Comparison of ENCODE assay signal across 30 mouse cellular contexts in genomic region chr10:114448116-114448515, GRCm38 (mm10).
DNase-seq lines count a peak whose midpoint lies in the region; ATAC-seq and TF ChIP-seq lines count a peak whose summit lies in the region.
"Had no signal": no experiment of that assay in that cellular context is flagged by ENCODE, and none has a peak within 500 bp of the region (broad histone marks: within the 10 kb centered on the region; RNA-seq: fewer than 3 reads in every experiment).

No protein-coding gene starts in this region.

- ATAC-seq in forebrain, embryonic 14.5 days: no peak
- ATAC-seq in forebrain, postnatal 0 days: no peak
- ATAC-seq in lung, embryonic 14.5 days (ENCODE audit: insufficient read depth): no peak
- ATAC-seq in liver, embryonic 11.5 days (replicated peaks; ENCODE audit: low FRiP score): no peak
- ATAC-seq: activated CD4-positive, CD25-positive, alpha-beta regulatory T cell, adult 4 months; forebrain, embryonic 16.5 days; inflammation-experienced regulatory T-cells, adult 6 months; liver, embryonic 12.5 days; liver, postnatal 0 days had no signal

- no peaks in the 10 kb centered on the region for H3K9me3 ChIP-seq in forebrain, embryonic 14.5 days (replicated peaks; ENCODE audit: control insufficient read depth, low read length)
- no peaks in the 10 kb centered on the region for H3K9me3 ChIP-seq in forebrain, postnatal 0 days (ENCODE audit: low read length)
- no peaks in the 10 kb centered on the region for H3K9me3 ChIP-seq in lung, embryonic 14.5 days (ENCODE audit: low read depth, low read length)
- no peaks in the 10 kb centered on the region for H3K9me3 ChIP-seq in liver, embryonic 11.5 days (ENCODE audit: control insufficient read depth, low read length)
- H3K9me3 ChIP-seq: embryonic facial prominence, embryonic 12.5 days; forebrain, embryonic 10.5 days; hindbrain, embryonic 13.5 days; limb, embryonic 13.5 days; liver, embryonic 12.5 days; stomach, embryonic 15.5 days had no signal

- H3K4me1 ChIP-seq in forebrain, embryonic 14.5 days (ENCODE audit: control insufficient read depth, insufficient read depth, low read length): no peaks in the 10 kb centered on the region
- H3K4me1 ChIP-seq in forebrain, postnatal 0 days (ENCODE audit: insufficient read depth): no peaks in the 10 kb centered on the region
- H3K4me1 ChIP-seq in lung, embryonic 14.5 days (ENCODE audit: insufficient read depth): no peaks in the 10 kb centered on the region
- no peaks in the 10 kb centered on the region for H3K4me1 ChIP-seq in liver, embryonic 11.5 days (replicated peaks; ENCODE audit: control insufficient read depth, insufficient read depth, low read length)
- H3K4me1 ChIP-seq: embryonic facial prominence, embryonic 12.5 days; hindbrain, embryonic 13.5 days; limb, embryonic 13.5 days; liver, embryonic 12.5 days; stomach, embryonic 15.5 days had no signal

- WGBS in forebrain, embryonic 14.5 days: 44% methylated on average over 6 of the region's 6 CpGs
- 38% methylated on average over 6 of the region's 6 CpGs for WGBS in forebrain, postnatal 0 days
- 71% methylated on average over 6 of the region's 6 CpGs for WGBS in lung, embryonic 14.5 days
- 75% methylated on average over 6 of the region's 6 CpGs for WGBS in liver, embryonic 11.5 days

- peak; percentile 29 for DNase-seq in forebrain, embryonic 14.5 days (ENCODE audit: low spot score)
- no peak for DNase-seq in forebrain, postnatal 0 days
- peak; percentile 2 for DNase-seq in lung, embryonic 14.5 days
- DNase-seq in lung, adult 18-20 months: no peak
- peak; percentile 43 for DNase-seq in testis, postnatal 10 days (ENCODE audit: low spot score)
- DNase-seq in testis, postnatal 14 days (ENCODE audit: low spot score): no peak
- no peak for DNase-seq in liver, embryonic 11.5 days (ENCODE audit: low spot score)
- DNase-seq: adrenal gland, adult 2 months; adrenal gland, postnatal 36 days; B cell, adult 2 months; gastrocnemius, postnatal 10 days; heart, postnatal 14 days; kidney, adult 11 months; kidney, postnatal 14 days; layer of hippocampus, adult 9-11 months; liver, postnatal 0 days; lung, postnatal 10 days; right cerebral cortex, postnatal 14 days; thymus, adult 18-20 months; thymus, postnatal 25 days had no signal

- H3K4me2 ChIP-seq in forebrain, embryonic 14.5 days (ENCODE audit: low read length): no peak overlapping the region
- no peak overlapping the region for H3K4me2 ChIP-seq in forebrain, postnatal 0 days (ENCODE audit: low read depth)
- H3K4me2 ChIP-seq in lung, embryonic 14.5 days: no peak overlapping the region
- H3K4me2 ChIP-seq in liver, embryonic 11.5 days: no peak overlapping the region
- H3K4me2 ChIP-seq: embryonic facial prominence, embryonic 12.5 days; hindbrain, embryonic 13.5 days; limb, embryonic 13.5 days; liver, embryonic 12.5 days; stomach, embryonic 15.5 days had no signal

- no peak for TF ChIP-seq CTCF in forebrain, postnatal 0 days (IDR thresholded peaks at IDR 0.05; ENCODE audit: low read depth)
- no peak for TF ChIP-seq CTCF in lung, embryonic 14.5 days (IDR thresholded peaks at IDR 0.05; ENCODE audit: low read depth)

- H3K27ac ChIP-seq in forebrain, embryonic 14.5 days (ENCODE audit: low read depth, low read length): no peak overlapping the region
- H3K27ac ChIP-seq in forebrain, postnatal 0 days (ENCODE audit: low read depth, low read length): no peak overlapping the region
- no peak overlapping the region for H3K27ac ChIP-seq in lung, embryonic 14.5 days (ENCODE audit: low read depth)
- H3K27ac ChIP-seq in liver, embryonic 11.5 days (ENCODE audit: low read depth, low read length): no peak overlapping the region
- H3K27ac ChIP-seq: embryonic facial prominence, embryonic 12.5 days; forebrain, embryonic 10.5 days; hindbrain, embryonic 13.5 days; limb, embryonic 13.5 days; liver, embryonic 12.5 days; macrophage; stomach, embryonic 15.5 days had no signal

- H3K36me3 ChIP-seq in forebrain, embryonic 14.5 days (ENCODE audit: control insufficient read depth, insufficient read depth, low read length): no peaks in the 10 kb centered on the region
- no peaks in the 10 kb centered on the region for H3K36me3 ChIP-seq in forebrain, postnatal 0 days (ENCODE audit: insufficient read depth)
- H3K36me3 ChIP-seq in lung, embryonic 14.5 days (ENCODE audit: insufficient read depth): no peaks in the 10 kb centered on the region
- no peaks in the 10 kb centered on the region for H3K36me3 ChIP-seq in liver, embryonic 11.5 days (ENCODE audit: control insufficient read depth, insufficient read depth, low read length)
- H3K36me3 ChIP-seq: embryonic facial prominence, embryonic 12.5 days; forebrain, embryonic 10.5 days; hindbrain, embryonic 13.5 days; limb, embryonic 13.5 days; liver, embryonic 12.5 days; stomach, embryonic 15.5 days had no signal

- no peak overlapping the region for H3K4me3 ChIP-seq in forebrain, embryonic 14.5 days (ENCODE audit: low read depth, low read length)
- H3K4me3 ChIP-seq in forebrain, postnatal 0 days (ENCODE audit: low read depth, low read length): no peak overlapping the region
- H3K4me3 ChIP-seq in lung, embryonic 14.5 days (ENCODE audit: low read depth, low read length): no peak overlapping the region
- no peak overlapping the region for H3K4me3 ChIP-seq in liver, embryonic 11.5 days (ENCODE audit: low read depth, low read length)
- H3K4me3 ChIP-seq: embryonic facial prominence, embryonic 12.5 days; forebrain, embryonic 10.5 days; hindbrain, embryonic 13.5 days; limb, embryonic 13.5 days; liver, embryonic 12.5 days; stomach, embryonic 15.5 days had no signal

- no peak overlapping the region for H3K9ac ChIP-seq in forebrain, embryonic 14.5 days (ENCODE audit: low read length)
- no peak overlapping the region for H3K9ac ChIP-seq in forebrain, postnatal 0 days
- no peak overlapping the region for H3K9ac ChIP-seq in lung, embryonic 14.5 days
- no peak overlapping the region for H3K9ac ChIP-seq in liver, embryonic 11.5 days (ENCODE audit: low read depth, low read length)
- H3K9ac ChIP-seq: embryonic facial prominence, embryonic 12.5 days; hindbrain, embryonic 13.5 days; limb, embryonic 13.5 days; liver, embryonic 12.5 days; liver, postnatal 0 days; stomach, embryonic 15.5 days had no signal

- no peaks in the 10 kb centered on the region for H3K27me3 ChIP-seq in forebrain, embryonic 14.5 days (replicated peaks; ENCODE audit: control insufficient read depth, insufficient read depth, low read length)
- no peaks in the 10 kb centered on the region for H3K27me3 ChIP-seq in forebrain, postnatal 0 days (ENCODE audit: insufficient read depth, low read length)
- no peaks in the 10 kb centered on the region for H3K27me3 ChIP-seq in lung, embryonic 14.5 days (ENCODE audit: insufficient read depth, low read length)
- no peaks in the 10 kb centered on the region for H3K27me3 ChIP-seq in liver, embryonic 11.5 days (replicated peaks; ENCODE audit: control insufficient read depth, insufficient read depth, low read length)
- H3K27me3 ChIP-seq: embryonic facial prominence, embryonic 12.5 days; hindbrain, embryonic 13.5 days; limb, embryonic 13.5 days; liver, embryonic 12.5 days; stomach, embryonic 15.5 days had no signal

Comparison
In these comparisons a context has a peak if more than half of its experiments do, and no peak if none do; other contexts are left out.
1. DNase-seq: peak in forebrain, embryonic 14.5 days (single experiment), lung, embryonic 14.5 days (single experiment) and testis, postnatal 10 days (single experiment); none in forebrain, postnatal 0 days (single experiment), lung, adult 18-20 months (0 of 2), testis, postnatal 14 days (single experiment) and liver, embryonic 11.5 days (single experiment).